Mouse (Mus musculus): ENCODE measurements at regions not wholly inside any gene's neighbourhood (a gene's known extent, or its start where the extent isn't known, plus 50 kb on each side); places are given as distances from the start of the nearest gene placed in this dataset.

DNA sequence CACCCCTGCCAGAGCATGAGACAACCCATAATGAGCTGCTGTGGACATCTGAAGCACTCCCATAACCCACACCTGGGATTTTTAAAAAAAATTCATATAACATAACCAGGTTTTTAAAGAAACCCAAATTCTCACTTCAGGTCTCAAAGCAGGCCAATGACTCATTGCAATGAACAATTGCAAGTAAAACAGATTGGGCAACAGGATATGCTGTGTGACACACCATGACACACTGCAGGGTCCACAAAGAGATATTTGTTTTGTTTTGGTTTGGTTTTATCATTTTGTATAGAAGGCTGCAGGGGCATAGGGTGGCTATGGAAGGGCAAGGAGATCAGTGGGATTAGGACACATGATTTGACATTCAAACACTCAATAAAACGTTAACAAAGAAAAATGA is 1082.1 kb upstream of the Zeb2 start:
- no peak for TF ChIP-seq CTCF (IDR thresholded peaks at IDR 0.05)
- TF ChIP-seq EP300 (IDR thresholded peaks at IDR 0.05), result no peak

Measured in lung, postnatal 0 days (tissue).